Mouse (Mus musculus) ES-Bruce4 (cell line): ENCODE data around the gene H2-Ab1. TPM values are rescaled to one million over a fixed set of nuclear protein-coding genes. Genes with fewer than 3 reads are reported as not detected.

Experiments
- H3K27ac ChIP-seq: 2 replicates; pipeline ENCODE4 v1.5.1; 2012; ENCODE audit warnings: low read length, inconsistent platforms; ENCODE audit not compliant: insufficient read depth
- H3K27me3 ChIP-seq: 2 replicates; pipeline ENCODE4 v1.6.1; 2012; ENCODE audit warnings: mild to moderate bottlenecking, low read length, inconsistent platforms; ENCODE audit not compliant: control insufficient read depth, poor library complexity, insufficient read depth, severe bottlenecking
- H3K36me3 ChIP-seq: 2 replicates; pipeline ENCODE4 v1.6.1; 2012; ENCODE audit warnings: inconsistent platforms, mild to moderate bottlenecking, low read length, moderate library complexity; ENCODE audit not compliant: control insufficient read depth, poor library complexity, insufficient read depth, severe bottlenecking
- H3K4me1 ChIP-seq: one replicate; pipeline ENCODE4 v1.8.1; 2011; ENCODE audit warnings: low read length; ENCODE audit not compliant: control insufficient read depth, insufficient read depth
- H3K4me3 ChIP-seq: 2 replicates; pipeline ENCODE4 v1.5.1; 2011; ENCODE audit warnings: low read depth, mild to moderate bottlenecking, low read length
- H3K9ac ChIP-seq: 2 replicates; pipeline ENCODE4 v1.6.1; 2012; ENCODE audit warnings: low read depth, mild to moderate bottlenecking, inconsistent platforms; ENCODE audit not compliant: poor library complexity, severe bottlenecking
- H3K9me3 ChIP-seq: replicated peaks from 2 replicates; pipeline ENCODE4 v1.6.1; 2012; ENCODE audit warnings: mild to moderate bottlenecking, low read length, inconsistent platforms; ENCODE audit not compliant: control insufficient read depth, poor library complexity, insufficient read depth, severe bottlenecking
- CTCF ChIP-seq: IDR thresholded peaks from one replicate; pipeline ENCODE4 v1.8.1; 2011; ENCODE audit warnings: low read depth, low read length
- EP300 ChIP-seq: IDR thresholded peaks from 2 replicates; pipeline ENCODE4 v1.6.1; 2011; ENCODE audit warnings: low read depth, low read length; ENCODE audit not compliant: insufficient read depth
- POLR2A ChIP-seq: IDR thresholded peaks from one replicate; pipeline ENCODE4 v1.8.1; 2011; ENCODE audit warnings: low read length; ENCODE audit not compliant: insufficient read depth
- polyA plus RNA-seq: library from polyadenylated mRNA; stranded (reverse); fragments of >200 nt; gene quantifications from 2 replicates; pipeline ENCODE4 v1.2.4, GENCODE M21; 2011; ENCODE audit warnings: low read depth; ENCODE audit not compliant: missing spikeins, insufficient read depth, insufficient read length

H2-Ab1 gene
- polyA plus RNA-seq, 1 experiment = 2.4 TPM

DNA sequence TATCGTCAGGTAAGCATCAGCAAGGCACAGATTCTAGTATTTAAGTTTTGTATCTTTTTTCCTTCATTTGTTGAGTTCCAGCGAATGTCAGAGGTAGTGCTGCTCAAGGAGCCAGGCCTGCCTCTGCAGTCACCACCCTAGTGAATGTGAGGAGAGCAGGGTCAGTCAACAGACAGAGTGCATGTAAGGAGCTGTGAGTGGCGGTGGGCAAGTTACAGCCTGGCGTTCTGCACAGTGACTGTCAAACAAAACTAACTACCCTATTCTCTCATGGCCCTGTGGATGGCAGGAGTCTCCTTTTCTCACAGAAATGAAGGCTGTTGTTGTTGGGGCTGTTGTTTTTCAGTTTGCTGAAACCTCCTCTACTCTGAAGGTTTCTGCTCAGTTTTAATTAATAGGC, 27.9 kb downstream of the H2-Ab1 start:
- H3K36me3 ChIP-seq = no peaks in the 10 kb centered on the region
- no peak overlapping the region for H3K9ac ChIP-seq
- H3K9me3 ChIP-seq = no peaks in the 10 kb centered on the region
- H3K4me3 ChIP-seq = no peak overlapping the region
- TF ChIP-seq POLR2A (no peak), EP300 (no peak), CTCF (no peak)
- no peak overlapping the region for H3K27ac ChIP-seq
- H3K27me3 ChIP-seq = no peaks in the 10 kb centered on the region
- no peaks in the 10 kb centered on the region for H3K4me1 ChIP-seq

DNA sequence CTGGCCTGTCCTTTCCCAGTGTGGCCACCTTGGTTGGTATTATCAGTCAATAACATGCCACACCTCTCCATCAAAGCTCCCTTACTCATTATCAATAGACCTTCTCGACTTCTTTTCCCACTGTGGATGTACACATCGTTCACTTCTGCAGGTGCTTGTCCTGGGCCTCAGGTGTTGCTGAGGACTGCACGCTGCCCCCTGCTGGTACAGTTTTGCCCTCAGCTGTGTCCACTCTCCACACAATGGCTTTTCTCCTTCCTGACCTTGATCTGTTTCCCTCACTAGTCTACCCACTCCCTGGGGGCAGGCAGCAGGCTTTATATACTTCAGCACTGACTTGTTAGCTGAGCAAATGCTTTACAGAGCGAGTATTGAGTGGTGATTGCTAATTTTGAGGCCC, 28.4 kb downstream of the H2-Ab1 start:
- no peaks in the 10 kb centered on the region for H3K27me3 ChIP-seq

DNA sequence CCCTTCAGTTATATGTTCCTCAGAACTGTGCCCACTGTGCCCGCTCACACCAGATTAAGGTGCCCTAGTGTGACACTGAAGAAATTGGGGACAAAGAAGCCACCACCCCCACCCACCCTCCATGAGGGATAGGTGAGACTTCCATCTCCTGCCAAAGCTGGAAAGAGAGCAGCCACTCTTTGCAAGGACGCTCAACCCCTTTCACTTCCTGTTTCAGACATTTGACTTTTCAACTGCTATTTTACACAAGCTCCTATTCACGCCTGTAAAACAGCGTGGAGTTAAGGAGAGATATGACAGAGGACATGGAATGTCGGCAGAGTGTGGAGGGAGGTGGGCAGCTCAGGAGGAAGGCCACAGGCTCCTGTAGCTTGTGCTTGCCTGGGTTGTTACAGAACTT, 29.0 kb downstream of the H2-Ab1 start:
- TF ChIP-seq CTCF = no peak
- TF ChIP-seq EP300 = no peak
- no peak for TF ChIP-seq POLR2A
- Histone ChIP-seq H3K4me1 (no peaks in the 10 kb centered on the region), H3K27me3 (no peaks in the 10 kb centered on the region), H3K36me3 (no peaks in the 10 kb centered on the region), H3K27ac (no peak overlapping the region), H3K9me3 (no peaks in the 10 kb centered on the region), H3K4me3 (no peak overlapping the region), H3K9ac (no peak overlapping the region)

More for the DNA sequence above, 28.4 kb downstream of the H2-Ab1 start:
- Histone ChIP-seq H3K4me1 (no peaks in the 10 kb centered on the region), H3K9me3 (no peaks in the 10 kb centered on the region), H3K36me3 (no peaks in the 10 kb centered on the region), H3K9ac (no peak overlapping the region), H3K4me3 (no peak overlapping the region), H3K27ac (no peak overlapping the region)
- peak; percentile 82 for TF ChIP-seq CTCF
- no peak for TF ChIP-seq POLR2A

DNA sequence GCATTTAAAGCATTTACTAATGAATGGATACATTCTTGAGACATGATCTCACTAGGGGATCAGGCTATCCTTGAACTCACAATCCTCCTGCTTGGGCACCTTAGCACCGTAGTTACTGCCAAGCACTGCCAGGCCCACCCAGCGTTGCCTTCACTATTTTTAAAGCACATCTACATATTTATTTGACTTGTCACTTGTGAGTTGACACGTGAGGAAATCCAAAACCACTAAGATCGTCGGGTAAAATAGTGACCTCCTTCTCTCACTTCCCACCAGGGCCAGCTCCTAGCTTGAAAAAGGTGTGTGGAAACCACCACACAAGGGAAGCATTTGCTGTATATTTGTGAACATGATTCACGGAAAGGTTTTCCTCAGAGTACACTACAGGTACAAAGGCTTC, 29.5 kb downstream of the H2-Ab1 start:
- Histone ChIP-seq H3K36me3 (no peaks in the 10 kb centered on the region), H3K4me1 (no peaks in the 10 kb centered on the region), H3K27me3 (no peaks in the 10 kb centered on the region), H3K9ac (no peak overlapping the region), H3K27ac (no peak overlapping the region), H3K9me3 (no peaks in the 10 kb centered on the region), H3K4me3 (no peak overlapping the region)
- TF ChIP-seq POLR2A (no peak), CTCF (no peak), EP300 (no peak)

DNA sequence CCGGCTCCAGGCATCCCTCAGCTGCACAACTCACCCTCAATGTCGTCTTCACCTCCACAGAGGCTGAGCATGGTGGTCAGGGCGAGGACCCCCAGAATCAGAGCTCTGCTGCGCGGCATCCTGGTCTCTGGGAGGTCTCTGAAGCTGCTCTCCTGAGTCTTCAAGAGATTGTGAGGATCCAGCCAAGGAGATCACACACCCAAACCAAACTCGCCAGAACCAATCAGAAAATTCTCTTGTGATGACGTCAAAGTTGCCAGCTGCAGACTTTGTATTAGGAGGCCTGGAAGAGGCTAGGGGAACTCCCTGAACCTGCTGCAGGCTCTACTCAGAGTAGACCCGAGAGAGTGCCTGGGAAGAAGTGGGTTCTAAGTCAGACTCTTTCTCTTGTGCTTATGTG, 30.2 kb downstream of the H2-Ab1 start, which contains the start of gene H2-Aa:
Gene H2-Aa (minus strand): TSS at position 176 of the 400 bp plus-strand sequence.
- Histone ChIP-seq H3K36me3 (no peaks in the 10 kb centered on the region), H3K4me1 (no peaks in the 10 kb centered on the region), H3K9me3 (no peaks in the 10 kb centered on the region), H3K27me3 (no peaks in the 10 kb centered on the region), H3K4me3 (no peak within 1 kb of the TSS), H3K9ac (no peak within 1 kb of the TSS), H3K27ac (no peak within 1 kb of the TSS)
- TF ChIP-seq POLR2A = no peak
- no peak for TF ChIP-seq EP300
- no peak for TF ChIP-seq CTCF

DNA sequence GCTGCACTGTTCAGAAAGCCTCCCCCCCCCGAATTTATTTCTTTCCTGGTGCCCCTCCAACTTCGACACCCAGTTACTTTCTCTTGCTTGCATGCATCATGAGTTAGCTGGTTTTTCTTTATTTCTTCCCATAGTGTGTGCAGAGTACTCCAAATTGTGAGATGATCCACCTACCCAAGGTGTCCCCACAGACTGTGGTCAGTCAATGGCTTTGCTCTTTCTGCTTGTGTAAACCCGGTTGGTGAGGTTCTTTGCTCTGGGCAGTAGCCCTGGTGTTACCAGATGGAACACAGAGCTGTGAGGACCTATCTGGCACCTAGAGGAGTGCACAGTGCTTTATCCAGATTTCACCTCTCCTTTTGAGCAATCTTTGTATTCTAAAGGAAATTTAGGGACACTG, 30.6 kb downstream of the H2-Ab1 start:
- no peaks in the 10 kb centered on the region for H3K36me3 ChIP-seq
- no peak overlapping the region for H3K4me3 ChIP-seq
- TF ChIP-seq POLR2A (no peak), EP300 (no peak), CTCF (no peak)

More for the DNA sequence above, 30.6 kb downstream of the H2-Ab1 start:
- Histone ChIP-seq H3K9ac (no peak overlapping the region), H3K9me3 (no peaks in the 10 kb centered on the region), H3K27me3 (no peaks in the 10 kb centered on the region), H3K27ac (no peak overlapping the region), H3K4me1 (no peaks in the 10 kb centered on the region)
